Mouse (Mus musculus): Measurements from ENCODE around the gene Hoxa2.

GRCm38 (mm10) chr6:52206882-52207683 is 42.5 kb upstream of the Hoxa2 start:
- TF ChIP-seq CTCF (IDR thresholded peaks at IDR 0.05; ENCODE audit: control insufficient read depth, insufficient read depth, insufficient read length) (no peak), MYOG (IDR thresholded peaks at IDR 0.05; ENCODE audit: control insufficient read depth, extremely low read depth, insufficient read length) (no peak), CEBPB (IDR thresholded peaks at IDR 0.05; ENCODE audit: low read depth) (no peak), FOSL1 (IDR thresholded peaks at IDR 0.05; ENCODE audit: insufficient read depth, low read length, poor library complexity, severe bottlenecking) (no peak), MAX (IDR thresholded peaks at IDR 0.05) (no peak)
